Mouse (Mus musculus) heart, embryonic 10.5 days (tissue): ENCODE results near the gene Olfr317. TPM values are rescaled to one million over a fixed set of nuclear protein-coding genes. Genes with fewer than 3 reads are reported as not detected.

Experiments used
- DNase-seq: peaks from one replicate; pipeline ENCODE4 v3.0.0-alpha.2; 2017; ENCODE audit warnings: low spot score
- H3K27ac ChIP-seq: fragments of 300-500 bp; sonication (generic); 2 replicates; pipeline ENCODE4 v1.5.1; 2016; ENCODE audit warnings: mild to moderate bottlenecking
- H3K27me3 ChIP-seq: fragments of 300-500 bp; sonication (generic); 2 replicates; pipeline ENCODE4 v1.6.1; 2016; ENCODE audit warnings: mild to moderate bottlenecking; ENCODE audit not compliant: poor library complexity, insufficient read depth, severe bottlenecking
- H3K36me3 ChIP-seq: fragments of 300-500 bp; sonication (generic); 2 replicates; pipeline ENCODE4 v1.6.1; 2016; ENCODE audit warnings: mild to moderate bottlenecking, moderate library complexity
- H3K4me1 ChIP-seq: fragments of 300-500 bp; sonication (generic); 2 replicates; pipeline ENCODE4 v1.6.1; 2016; ENCODE audit warnings: mild to moderate bottlenecking
- H3K4me3 ChIP-seq: fragments of 300-500 bp; sonication (generic); 2 replicates; pipeline ENCODE4 v1.5.1; 2016; ENCODE audit warnings: mild to moderate bottlenecking, moderate library complexity
- H3K9me3 ChIP-seq: fragments of 300-500 bp; sonication (generic); 2 replicates; pipeline ENCODE4 v1.6.1; 2016; ENCODE audit warnings: mild to moderate bottlenecking, moderate library complexity
- WGBS: fragments of 180-500 bp; shearing (Covaris S2); methylation state at CpG from one replicate; pipeline ENCODE4 v1.1.7; 2016; 5-methylcytosine and 5-hydroxymethylcytosine counted together
- polyA plus RNA-seq: library from polyadenylated mRNA; unstranded; fragments of >200 nt; fragmentation: Nextera tagmentation; extraction: Ambion mirVana; gene quantifications from 2 replicates; pipeline ENCODE4 v1.2.1, GENCODE M21; 2016

Olfr317 gene
- polyA plus RNA-seq, 1 experiment from 2014 or later = not detected

DNA sequence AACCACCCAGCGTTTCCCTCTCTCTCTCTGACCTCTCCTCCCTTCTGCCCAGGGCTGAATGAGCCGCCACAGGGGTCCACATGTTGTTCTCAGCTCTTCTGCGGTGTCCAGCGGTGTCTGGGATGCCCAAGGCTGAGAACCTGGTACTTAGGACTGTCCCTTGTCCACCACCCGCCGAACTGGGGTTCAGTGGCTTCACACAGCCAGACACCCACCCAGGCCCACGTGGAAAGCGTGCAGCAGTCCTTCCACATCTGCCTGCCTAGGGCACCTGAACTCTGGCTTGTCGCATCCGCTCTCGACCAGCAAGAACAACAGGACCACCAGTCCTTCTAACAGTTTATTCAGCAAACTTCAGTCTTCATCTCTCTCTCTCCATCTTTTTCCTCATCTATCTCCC is 29.9 kb downstream of the Olfr317 start:
- Histone ChIP-seq H3K4me1 (no peaks in the 10 kb centered on the region), H3K36me3 (no peaks in the 10 kb centered on the region), H3K9me3 (no peaks in the 10 kb centered on the region), H3K4me3 (no peak overlapping the region), H3K27me3 (no peaks in the 10 kb centered on the region), H3K27ac (no peak overlapping the region)
- peak; percentile 63 for DNase-seq
- 69% methylated on average over 11 of the region's 11 CpGs for WGBS

GRCm38 (mm10) chr11:58698862-58699261 is 40.1 kb downstream of the Olfr317 start, which contains the start of gene Olfr319:
Gene Olfr319 (plus strand): TSS chr11:58699162.
- 79% methylated on average over 3 of the region's 3 CpGs for WGBS
- no peak for DNase-seq
- Histone ChIP-seq H3K9me3 (peaks cover 8% of the 10 kb centered on the region), H3K4me3 (no peak within 1 kb of the TSS), H3K27me3 (no peaks in the 10 kb centered on the region), H3K36me3 (no peaks in the 10 kb centered on the region), H3K27ac (no peak within 1 kb of the TSS), H3K4me1 (no peaks in the 10 kb centered on the region)

Other genes starting within 250 kb of the Olfr317 start
- gene Olfr332, start 246.7 kb downstream of the Olfr317 start, polyA plus RNA-seq = not detected in 2 replicates
- gene Olfr331, start 236.6 kb downstream of the Olfr317 start, polyA plus RNA-seq = not detected in 2 replicates
- gene Olfr330, start 204.4 kb downstream of the Olfr317 start, polyA plus RNA-seq = not detected in 2 replicates
- not detected in 2 replicates for gene Olfr329-ps, start 192.8 kb downstream of the Olfr317 start, polyA plus RNA-seq
- 0.08 TPM in 1 of 2 replicates, not detected in the other for gene Olfr328, start 183.6 kb downstream of the Olfr317 start, polyA plus RNA-seq
- gene Olfr224, start 168.7 kb downstream of the Olfr317 start, polyA plus RNA-seq = not detected in 2 replicates
- not detected in 2 replicates for gene Olfr325, start 161.5 kb downstream of the Olfr317 start, polyA plus RNA-seq
- gene Olfr324, start 144.1 kb downstream of the Olfr317 start, polyA plus RNA-seq = not detected in 2 replicates
- not detected in 2 replicates for gene 2210407C18Rik, start 123.1 kb downstream of the Olfr317 start, polyA plus RNA-seq
- not detected in 2 replicates for gene Olfr323, start 108.7 kb downstream of the Olfr317 start, polyA plus RNA-seq
- 1.1 and 1.2 TPM in 2 replicates for gene Trim58, start 98.7 kb downstream of the Olfr317 start, polyA plus RNA-seq
- not detected in 2 replicates for gene Olfr322, start 80.4 kb downstream of the Olfr317 start, polyA plus RNA-seq
- gene Olfr320, start 58.1 kb downstream of the Olfr317 start, polyA plus RNA-seq = not detected in 2 replicates
- not detected in 2 replicates for gene Olfr319, start 40.0 kb downstream of the Olfr317 start, polyA plus RNA-seq
- not detected in 2 replicates for gene Olfr318, start 15.2 kb downstream of the Olfr317 start, polyA plus RNA-seq
- not detected in 2 replicates for gene Olfr316, start 13.5 kb upstream of the Olfr317 start, polyA plus RNA-seq
- gene Olfr315, start 34.0 kb upstream of the Olfr317 start, polyA plus RNA-seq = not detected in 2 replicates
- gene Olfr314, start 43.7 kb upstream of the Olfr317 start, polyA plus RNA-seq = not detected in 2 replicates
- 1.0 and 1.4 TPM in 2 replicates for gene Fam183b, start 62.7 kb upstream of the Olfr317 start, polyA plus RNA-seq
- not detected in 2 replicates for gene Olfr313, start 75.8 kb upstream of the Olfr317 start, polyA plus RNA-seq
- 0.04 TPM in 1 of 2 replicates, not detected in the other for gene Olfr312, start 90.0 kb upstream of the Olfr317 start, polyA plus RNA-seq
- not detected in 2 replicates for gene Olfr311, start 100.0 kb upstream of the Olfr317 start, polyA plus RNA-seq
- gene Gm12258, start 107.9 kb upstream of the Olfr317 start, polyA plus RNA-seq = 4.4 and 7.4 TPM in 2 replicates
- 4.1 and 8.1 TPM in 2 replicates for gene 2810021J22Rik, start 128.0 kb upstream of the Olfr317 start, polyA plus RNA-seq
- 3.9 and 5.4 TPM in 2 replicates for gene Zfp39, start 165.0 kb upstream of the Olfr317 start, polyA plus RNA-seq
- gene Btnl10, start 178.7 kb upstream of the Olfr317 start, polyA plus RNA-seq = not detected in 2 replicates
- gene Rnf187, start 199.7 kb upstream of the Olfr317 start, polyA plus RNA-seq = 169 and 213 TPM in 2 replicates
- gene Hist3h2ba, start 209.7 kb upstream of the Olfr317 start, polyA plus RNA-seq = 4.8 and 9.8 TPM in 2 replicates
- gene Hist3h2a, start 215.5 kb upstream of the Olfr317 start, polyA plus RNA-seq = 15.5 and 15.9 TPM in 2 replicates
- 0.75 and 0.79 TPM in 2 replicates for gene Trim17, start 215.5 kb upstream of the Olfr317 start, polyA plus RNA-seq
- 24.0 and 31.4 TPM in 2 replicates for gene Trim11, start 238.9 kb upstream of the Olfr317 start, polyA plus RNA-seq